Comparison of ENCODE assay signal across 8 mouse cellular contexts in the genomic region with DNA sequence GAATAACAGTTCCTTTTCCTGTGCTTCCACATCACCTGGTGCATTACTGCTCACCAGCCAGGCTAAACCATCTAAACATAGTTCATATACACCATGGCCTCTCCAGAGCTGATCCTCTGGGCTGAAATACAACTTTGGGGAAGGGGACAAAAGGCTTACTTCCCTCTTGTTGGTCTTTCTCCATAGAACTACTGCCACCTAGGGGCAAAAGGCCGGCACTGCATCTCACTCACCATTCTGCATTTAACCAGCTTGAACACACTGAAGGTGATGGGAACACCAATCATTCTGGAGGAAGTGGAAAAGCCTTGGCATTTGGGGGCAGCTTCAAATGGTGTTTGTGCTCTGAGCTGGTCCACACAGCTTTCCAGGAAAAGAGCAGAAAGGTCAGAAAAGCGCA. TPM values are rescaled to one million over a fixed set of nuclear protein-coding genes. Genes with fewer than 3 reads are reported as not detected.
DNase-seq lines count a peak whose midpoint lies in the region; ATAC-seq and TF ChIP-seq lines count a peak whose summit lies in the region.

No protein-coding gene starts in this region.

- no peaks in the 10 kb centered on the region for H3K9me3 ChIP-seq in ES-Bruce4 (replicated peaks; ENCODE audit: control insufficient read depth, insufficient read depth, low read length, poor library complexity, severe bottlenecking)
- no peaks in the 10 kb centered on the region for H3K9me3 ChIP-seq in embryonic facial prominence, embryonic 15.5 days (replicated peaks)
- H3K9me3 ChIP-seq in heart, postnatal 0 days (replicated peaks; ENCODE audit: control insufficient read depth, low read length): no peaks in the 10 kb centered on the region
- H3K9me3 ChIP-seq in lung, embryonic 15.5 days: no peaks in the 10 kb centered on the region

- H3K36me3 ChIP-seq in ES-Bruce4 (ENCODE audit: control insufficient read depth, insufficient read depth, low read length, poor library complexity, severe bottlenecking): peaks cover 38% of the 10 kb centered on the region
- peaks cover 20% of the 10 kb centered on the region for H3K36me3 ChIP-seq in embryonic facial prominence, embryonic 15.5 days
- peaks cover 16% of the 10 kb centered on the region; the same call in 1 of the 2 replicates for H3K36me3 ChIP-seq in heart, postnatal 0 days (replicated peaks; ENCODE audit: control insufficient read depth, insufficient read depth, low read length)
- H3K36me3 ChIP-seq in lung, embryonic 15.5 days: peaks cover 24% of the 10 kb centered on the region

- no peaks in the 10 kb centered on the region for H3K27me3 ChIP-seq in ES-Bruce4 (ENCODE audit: control insufficient read depth, insufficient read depth, low read length, poor library complexity, severe bottlenecking)
- no peaks in the 10 kb centered on the region for H3K27me3 ChIP-seq in embryonic facial prominence, embryonic 15.5 days
- H3K27me3 ChIP-seq in heart, postnatal 0 days (ENCODE audit: control insufficient read depth, insufficient read depth, low read length): no peaks in the 10 kb centered on the region
- no peaks in the 10 kb centered on the region for H3K27me3 ChIP-seq in lung, embryonic 15.5 days

- TF ChIP-seq CTCF in ES-Bruce4 (IDR thresholded peaks at IDR 0.05; ENCODE audit: low read depth, low read length): peak; percentile 29
- TF ChIP-seq CTCF in heart, postnatal 0 days (IDR thresholded peaks at IDR 0.05; ENCODE audit: low read depth): peak; percentile 89
- peak; percentile 99; the same call in 1 of the 2 replicates for TF ChIP-seq CTCF in layer of hippocampus, adult 2 months (conservative IDR thresholded peaks at IDR 0.05)

- no peak overlapping the region for H3K4me3 ChIP-seq in ES-Bruce4 (ENCODE audit: low read depth, low read length)
- 0 out of 2 replicates have a peak overlapping the region, but pooled peaks have one; percentile 7 for H3K4me3 ChIP-seq in embryonic facial prominence, embryonic 15.5 days (replicated peaks)
- no peak overlapping the region for H3K4me3 ChIP-seq in heart, postnatal 0 days (ENCODE audit: low read depth, low read length)
- H3K4me3 ChIP-seq in layer of hippocampus, adult 2 months: no peak overlapping the region; the same call in 1 of the 2 replicates
- no peak overlapping the region for H3K4me3 ChIP-seq in lung, embryonic 15.5 days

- DNase-seq in adrenal gland, postnatal 4 days (ENCODE audit: low spot score in 2 of 2): peak; percentile 45 to 60
- peak; percentile 67 for DNase-seq in heart, postnatal 0 days (ENCODE audit: low spot score)
- peak; percentile 86 to 87 for DNase-seq in layer of hippocampus, adult 2 months (ENCODE audit: low spot score in 2 of 2)
- peak; percentile 63 for DNase-seq in retina, postnatal 7 days (ENCODE audit: low read depth, low spot score)
- peak; percentile 39 for DNase-seq in urinary bladder, postnatal 10 days (ENCODE audit: low spot score)

- 0 out of 2 replicates have a peak overlapping the region, but pooled peaks have one; percentile 89 for H3K4me2 ChIP-seq in embryonic facial prominence, embryonic 15.5 days (replicated peaks)
- H3K4me2 ChIP-seq in heart, postnatal 0 days (ENCODE audit: low read depth, low read length): no peak overlapping the region
- H3K4me2 ChIP-seq in lung, embryonic 15.5 days: peak overlapping the region; percentile 79

- TF ChIP-seq POLR2A in ES-Bruce4 (IDR thresholded peaks at IDR 0.05; ENCODE audit: insufficient read depth, low read length): no peak

- 29% methylated on average over 2 of the region's 2 CpGs for WGBS in embryonic facial prominence, embryonic 15.5 days
- 36% methylated on average over 2 of the region's 2 CpGs for WGBS in heart, postnatal 0 days
- WGBS in lung, embryonic 15.5 days: 19% methylated on average over 2 of the region's 2 CpGs

- TF ChIP-seq EP300 in ES-Bruce4 (IDR thresholded peaks at IDR 0.05; ENCODE audit: insufficient read depth, low read depth, low read length): no peak
- no peak for TF ChIP-seq EP300 in heart, postnatal 0 days (IDR thresholded peaks at IDR 0.05; ENCODE audit: low read depth)

- no peak for ATAC-seq in embryonic facial prominence, embryonic 15.5 days (ENCODE audit: insufficient number of reproducible peaks, low FRiP score, low TSS enrichment, low read depth)
- no peak for ATAC-seq in heart, postnatal 0 days (ENCODE audit: insufficient read depth, low read depth)
- no peak for ATAC-seq in lung, embryonic 15.5 days (ENCODE audit: borderline replicate concordance, extremely low read depth, low FRiP score, low TSS enrichment)

- H3K27ac ChIP-seq in ES-Bruce4 (ENCODE audit: insufficient read depth, low read length): no peak overlapping the region
- H3K27ac ChIP-seq in embryonic facial prominence, embryonic 15.5 days (replicated peaks): no peak overlapping the region
- no peak overlapping the region; the same call in 1 of the 2 replicates for H3K27ac ChIP-seq in heart, postnatal 0 days (ENCODE audit: low read depth)
- no peak overlapping the region; the same call in 1 of the 2 replicates for H3K27ac ChIP-seq in layer of hippocampus, adult 2 months
- H3K27ac ChIP-seq in lung, embryonic 15.5 days: no peak overlapping the region

- H3K4me1 ChIP-seq in ES-Bruce4 (ENCODE audit: control insufficient read depth, insufficient read depth, low read length): no peaks in the 10 kb centered on the region
- peaks cover 41% of the 10 kb centered on the region for H3K4me1 ChIP-seq in embryonic facial prominence, embryonic 15.5 days
- peaks cover 42% of the 10 kb centered on the region for H3K4me1 ChIP-seq in heart, postnatal 0 days (ENCODE audit: control insufficient read depth, insufficient read depth)
- peaks cover 37% of the 10 kb centered on the region for H3K4me1 ChIP-seq in lung, embryonic 15.5 days

- no peak overlapping the region for H3K9ac ChIP-seq in ES-Bruce4 (ENCODE audit: low read depth, poor library complexity, severe bottlenecking)
- no peak overlapping the region for H3K9ac ChIP-seq in embryonic facial prominence, embryonic 15.5 days
- H3K9ac ChIP-seq in heart, postnatal 0 days (replicated peaks; ENCODE audit: low read depth, low read length): no peak overlapping the region
- no peak overlapping the region for H3K9ac ChIP-seq in lung, embryonic 15.5 days

RNA-seq across cellular contexts. Expression of gene Ccl25, which starts 2.5 kb away (rescaled TPM):
- polyA plus RNA-seq in ES-Bruce4 (2011; ENCODE audit: insufficient read depth, insufficient read length, low read depth, missing spikeins): 35.1 and 40.2 TPM in 2 replicates
- total RNA-seq in adrenal gland, postnatal 4 days (2021): 10 to 100 TPM; 22.7 to 26.9 TPM
- polyA plus RNA-seq in embryonic facial prominence, embryonic 15.5 days (2015; fragmentation: Nextera tagmentation; extraction: Ambion mirVana): 14.8 and 16.8 TPM in 2 replicates
- 7.9 and 10.7 TPM in 2 replicates for total RNA-seq in heart, postnatal 0 days (2014; rRNA removed; ENCODE audit: low replicate concordance)
- 5.8 and 6.1 TPM in 2 replicates for polyA plus RNA-seq in heart, postnatal 0 days (2015; fragmentation: Nextera tagmentation; extraction: Ambion mirVana)
- 10 to 100 TPM; 24.6 to 27.5 TPM for total RNA-seq in layer of hippocampus, adult 2 months (2021)
- 16.8 and 30.8 TPM in 2 replicates for polyA plus RNA-seq in lung, embryonic 15.5 days (2015; fragmentation: Nextera tagmentation; extraction: Ambion mirVana)

RNA-seq across cellular contexts. Expression of gene Elavl1, which starts 2.7 kb away (rescaled TPM):
- polyA plus RNA-seq in ES-Bruce4 (2011; ENCODE audit: insufficient read depth, insufficient read length, low read depth, missing spikeins): 118 and 123 TPM in 2 replicates
- total RNA-seq in adrenal gland, postnatal 4 days (2021): 10 to 100 TPM; 86.6 to 95.6 TPM
- 209 and 213 TPM in 2 replicates for polyA plus RNA-seq in embryonic facial prominence, embryonic 15.5 days (2015; fragmentation: Nextera tagmentation; extraction: Ambion mirVana)
- 61.1 and 64.4 TPM in 2 replicates for total RNA-seq in heart, postnatal 0 days (2014; rRNA removed; ENCODE audit: low replicate concordance)
- 93.3 and 97.0 TPM in 2 replicates for polyA plus RNA-seq in heart, postnatal 0 days (2015; fragmentation: Nextera tagmentation; extraction: Ambion mirVana)
- 10 to 100 TPM; 78.6 to 81.1 TPM for total RNA-seq in layer of hippocampus, adult 2 months (2021)
- polyA plus RNA-seq in lung, embryonic 15.5 days (2015; fragmentation: Nextera tagmentation; extraction: Ambion mirVana): 270 and 272 TPM in 2 replicates

RNA-seq across cellular contexts. Expression of gene Timm44, which starts 46.8 kb away (rescaled TPM):
- polyA plus RNA-seq in ES-Bruce4 (2011; ENCODE audit: insufficient read depth, insufficient read length, low read depth, missing spikeins): 99.1 and 103 TPM in 2 replicates
- 100 to 1,000 TPM; 128 to 140 TPM for total RNA-seq in adrenal gland, postnatal 4 days (2021)
- 56.7 and 62.4 TPM in 2 replicates for polyA plus RNA-seq in embryonic facial prominence, embryonic 15.5 days (2015; fragmentation: Nextera tagmentation; extraction: Ambion mirVana)
- total RNA-seq in heart, postnatal 0 days (2014; rRNA removed; ENCODE audit: low replicate concordance): 95.0 and 120 TPM in 2 replicates
- polyA plus RNA-seq in heart, postnatal 0 days (2015; fragmentation: Nextera tagmentation; extraction: Ambion mirVana): 74.7 and 78.8 TPM in 2 replicates
- total RNA-seq in layer of hippocampus, adult 2 months (2021): 10 to 100 TPM; 73.9 to 78.8 TPM
- 55.1 and 56.0 TPM in 2 replicates for polyA plus RNA-seq in lung, embryonic 15.5 days (2015; fragmentation: Nextera tagmentation; extraction: Ambion mirVana)

Comparison
In these comparisons a context has a peak if more than half of its experiments do, and no peak if none do; other contexts are left out.
1. CTCF ChIP-seq: peak in every context shown above with its lines; median percentile 99 in layer of hippocampus, adult 2 months; 89 in heart, postnatal 0 days; 29 in ES-Bruce4.